13 mouse cellular contexts compared by ENCODE assay signal in genomic region chr2:178121946-178122665, GRCm38 (mm10). TPM values are rescaled to one million over a fixed set of nuclear protein-coding genes. Genes with fewer than 3 reads are reported as not detected.
A peak's percentile ranks its signal among the peaks of the same experiment; 100 is the strongest.
DNase-seq lines count a peak whose midpoint lies in the region; ATAC-seq lines count a peak whose summit lies in the region.
"Had no signal": no experiment of that assay in that cellular context is flagged by ENCODE, and none has a peak within 500 bp of the region (broad histone marks: within the 10 kb centered on the region; RNA-seq: fewer than 3 reads in every experiment).

No protein-coding gene starts in this region.

- WGBS in hindbrain, embryonic 10.5 days: 38% methylated on average over 4 of the region's 4 CpGs
- 34% methylated on average over 4 of the region's 4 CpGs for WGBS in hindbrain, embryonic 16.5 days
- 45% methylated on average over 4 of the region's 4 CpGs for WGBS in midbrain, embryonic 11.5 days
- WGBS in midbrain, embryonic 13.5 days: 45% methylated on average over 4 of the region's 4 CpGs
- 26% methylated on average over 4 of the region's 4 CpGs for WGBS in embryonic facial prominence, embryonic 10.5 days
- WGBS in limb, embryonic 11.5 days: 26% methylated on average over 4 of the region's 4 CpGs

- H3K4me3 ChIP-seq in hindbrain, embryonic 10.5 days: no peak overlapping the region
- H3K4me3 ChIP-seq in hindbrain, embryonic 16.5 days (ENCODE audit: low read length): no peak overlapping the region
- H3K4me3 ChIP-seq in midbrain, embryonic 11.5 days (ENCODE audit: low read depth, low read length): no peak overlapping the region
- H3K4me3 ChIP-seq in midbrain, embryonic 13.5 days (replicated peaks): no peak overlapping the region
- no peak overlapping the region for H3K4me3 ChIP-seq in embryonic facial prominence, embryonic 10.5 days
- H3K4me3 ChIP-seq in limb, embryonic 11.5 days (ENCODE audit: low read depth, low read length): no peak overlapping the region
- H3K4me3 ChIP-seq: erythroblast, embryonic 14.5 days; midbrain, embryonic 12.5 days; neural tube, embryonic 13.5 days had no signal

- H3K4me1 ChIP-seq in hindbrain, embryonic 10.5 days (replicated peaks): peaks cover 49% of the 10 kb centered on the region
- peaks cover 6% of the 10 kb centered on the region; the same call in 1 of the 2 replicates for H3K4me1 ChIP-seq in hindbrain, embryonic 16.5 days (ENCODE audit: control insufficient read depth, insufficient read depth, low read depth, low read length)
- 0 out of 2 replicates have a peak, but pooled peaks cover 2% of the 10 kb centered on the region for H3K4me1 ChIP-seq in midbrain, embryonic 11.5 days (ENCODE audit: control insufficient read depth, insufficient read depth, low read length)
- H3K4me1 ChIP-seq in midbrain, embryonic 13.5 days (replicated peaks): peaks cover 19% of the 10 kb centered on the region
- H3K4me1 ChIP-seq in embryonic facial prominence, embryonic 10.5 days: peaks cover 64% of the 10 kb centered on the region
- H3K4me1 ChIP-seq in limb, embryonic 11.5 days (ENCODE audit: control insufficient read depth, insufficient read depth, low read length): peaks cover 25% of the 10 kb centered on the region

- no peak overlapping the region for H3K9ac ChIP-seq in hindbrain, embryonic 16.5 days (ENCODE audit: low read depth, low read length)
- H3K9ac ChIP-seq in midbrain, embryonic 11.5 days (ENCODE audit: low read length): no peak overlapping the region
- H3K9ac ChIP-seq in midbrain, embryonic 13.5 days (replicated peaks): no peak overlapping the region
- H3K9ac ChIP-seq in limb, embryonic 11.5 days (ENCODE audit: low read length): no peak overlapping the region
- H3K9ac ChIP-seq: midbrain, embryonic 12.5 days; neural tube, embryonic 13.5 days had no signal

- no peak for ATAC-seq in hindbrain, embryonic 16.5 days
- ATAC-seq in midbrain, embryonic 11.5 days (ENCODE audit: low FRiP score): no peak
- ATAC-seq in midbrain, embryonic 13.5 days: no peak
- ATAC-seq in limb, embryonic 11.5 days (ENCODE audit: insufficient number of reproducible peaks, low FRiP score, low TSS enrichment, low read depth): 0 out of 2 replicates have a peak, but pooled peaks have one; percentile 22

- peaks cover 40% of the 10 kb centered on the region for H3K27me3 ChIP-seq in hindbrain, embryonic 10.5 days (ENCODE audit: insufficient read depth, poor library complexity, severe bottlenecking)
- 0 out of 2 replicates have a peak, but pooled peaks cover 2% of the 10 kb centered on the region for H3K27me3 ChIP-seq in hindbrain, embryonic 16.5 days (replicated peaks; ENCODE audit: control insufficient read depth, insufficient read depth, low read length)
- peaks cover 12% of the 10 kb centered on the region; the same call in 1 of the 2 replicates for H3K27me3 ChIP-seq in midbrain, embryonic 11.5 days (ENCODE audit: control insufficient read depth, insufficient read depth, low read length)
- peaks cover 31% of the 10 kb centered on the region for H3K27me3 ChIP-seq in midbrain, embryonic 13.5 days
- H3K27me3 ChIP-seq in embryonic facial prominence, embryonic 10.5 days (replicated peaks; ENCODE audit: low read depth, poor library complexity, severe bottlenecking): peaks cover 42% of the 10 kb centered on the region
- H3K27me3 ChIP-seq in limb, embryonic 11.5 days (ENCODE audit: control insufficient read depth, insufficient read depth, low read length): peaks cover 4% of the 10 kb centered on the region; the same call in 1 of the 2 replicates

- H3K4me2 ChIP-seq in hindbrain, embryonic 16.5 days (ENCODE audit: low read length): no peak overlapping the region
- H3K4me2 ChIP-seq in midbrain, embryonic 11.5 days: no peak overlapping the region
- no peak overlapping the region for H3K4me2 ChIP-seq in midbrain, embryonic 13.5 days (replicated peaks)
- H3K4me2 ChIP-seq in limb, embryonic 11.5 days (ENCODE audit: low read depth, severe bottlenecking): no peak overlapping the region
- H3K4me2 ChIP-seq: midbrain, embryonic 12.5 days; neural tube, embryonic 13.5 days had no signal

- peak overlapping the region; percentile 47; the same call in 1 of the 2 replicates for H3K27ac ChIP-seq in hindbrain, embryonic 10.5 days
- no peak overlapping the region for H3K27ac ChIP-seq in hindbrain, embryonic 16.5 days (ENCODE audit: low read depth, low read length)
- no peak overlapping the region for H3K27ac ChIP-seq in midbrain, embryonic 11.5 days (ENCODE audit: low read depth, low read length)
- no peak overlapping the region for H3K27ac ChIP-seq in midbrain, embryonic 13.5 days
- peak overlapping the region; percentile 31 for H3K27ac ChIP-seq in embryonic facial prominence, embryonic 10.5 days (replicated peaks)
- no peak overlapping the region for H3K27ac ChIP-seq in limb, embryonic 11.5 days (replicated peaks; ENCODE audit: low read depth, low read length)
- H3K27ac ChIP-seq: midbrain, embryonic 12.5 days; neural tube, embryonic 13.5 days had no signal

- no peaks in the 10 kb centered on the region for H3K9me3 ChIP-seq in hindbrain, embryonic 10.5 days
- H3K9me3 ChIP-seq in hindbrain, embryonic 16.5 days (ENCODE audit: control insufficient read depth, low read length): no peaks in the 10 kb centered on the region
- H3K9me3 ChIP-seq in midbrain, embryonic 11.5 days (ENCODE audit: control insufficient read depth, low read length): no peaks in the 10 kb centered on the region
- no peaks in the 10 kb centered on the region for H3K9me3 ChIP-seq in midbrain, embryonic 13.5 days
- H3K9me3 ChIP-seq in embryonic facial prominence, embryonic 10.5 days: no peaks in the 10 kb centered on the region
- no peaks in the 10 kb centered on the region for H3K9me3 ChIP-seq in limb, embryonic 11.5 days (ENCODE audit: control insufficient read depth, low read length)
- H3K9me3 ChIP-seq: midbrain, embryonic 12.5 days; neural tube, embryonic 13.5 days had no signal

- peak; percentile 15 for DNase-seq in hindbrain, embryonic 10.5 days (ENCODE audit: low spot score)
- peak; percentile 45 for DNase-seq in midbrain, embryonic 11.5 days (ENCODE audit: low spot score, missing footprints)
- DNase-seq in embryonic facial prominence, embryonic 10.5 days (ENCODE audit: low spot score): peak; percentile 42
- DNase-seq in limb, embryonic 11.5 days (ENCODE audit: low spot score): peak; percentile 49
- DNase-seq in spleen, postnatal 36 days (ENCODE audit: low spot score in 2 of 2): no peak
- DNase-seq: adrenal gland, postnatal 10 days; lung, adult 2 months; thymus, postnatal 14 days had no signal

- no peaks in the 10 kb centered on the region for H3K36me3 ChIP-seq in hindbrain, embryonic 10.5 days
- H3K36me3 ChIP-seq in hindbrain, embryonic 16.5 days (ENCODE audit: control insufficient read depth, insufficient read depth, low read length): no peaks in the 10 kb centered on the region
- H3K36me3 ChIP-seq in midbrain, embryonic 11.5 days (ENCODE audit: control insufficient read depth, insufficient read depth, low read length): no peaks in the 10 kb centered on the region
- no peaks in the 10 kb centered on the region for H3K36me3 ChIP-seq in midbrain, embryonic 13.5 days
- no peaks in the 10 kb centered on the region for H3K36me3 ChIP-seq in embryonic facial prominence, embryonic 10.5 days (replicated peaks)
- H3K36me3 ChIP-seq in limb, embryonic 11.5 days (ENCODE audit: control insufficient read depth, insufficient read depth, low read length): no peaks in the 10 kb centered on the region
- H3K36me3 ChIP-seq: midbrain, embryonic 12.5 days; neural tube, embryonic 13.5 days had no signal

RNA-seq across cellular contexts. Expression of gene Phactr3, which starts 3.3 kb away (rescaled TPM):
- polyA plus RNA-seq in hindbrain, embryonic 10.5 days (2016; fragmentation: Nextera tagmentation; extraction: Ambion mirVana): 7.1 and 11.1 TPM in 2 replicates
- polyA plus RNA-seq in hindbrain, embryonic 16.5 days (2015; fragmentation: Nextera tagmentation; extraction: Ambion mirVana): 55.3 and 69.1 TPM in 2 replicates
- polyA plus RNA-seq in midbrain, embryonic 11.5 days (2014; fragmentation: Nextera tagmentation; extraction: Ambion mirVana): 11.7 and 13.9 TPM in 2 replicates
- polyA plus RNA-seq in midbrain, embryonic 13.5 days (2015; fragmentation: Nextera tagmentation; extraction: Ambion mirVana): 37.8 and 39.6 TPM in 2 replicates
- 3.8 and 4.6 TPM in 2 replicates for polyA plus RNA-seq in embryonic facial prominence, embryonic 10.5 days (2016; fragmentation: Nextera tagmentation; extraction: Ambion mirVana)
- polyA plus RNA-seq in limb, embryonic 11.5 days (2014; fragmentation: Nextera tagmentation; extraction: Ambion mirVana): 4.2 and 4.3 TPM in 2 replicates
- polyA plus RNA-seq: erythroblast, embryonic 14.5 days had no signal

RNA-seq across cellular contexts. Expression of gene Zfp931, which starts 43.8 kb away (rescaled TPM):
- 12.6 and 17.3 TPM in 2 replicates for polyA plus RNA-seq in hindbrain, embryonic 10.5 days (2016; fragmentation: Nextera tagmentation; extraction: Ambion mirVana)
- 18.6 and 20.9 TPM in 2 replicates for polyA plus RNA-seq in hindbrain, embryonic 16.5 days (2015; fragmentation: Nextera tagmentation; extraction: Ambion mirVana)
- 16.3 and 17.6 TPM in 2 replicates for polyA plus RNA-seq in midbrain, embryonic 11.5 days (2014; fragmentation: Nextera tagmentation; extraction: Ambion mirVana)
- 12.6 and 15.5 TPM in 2 replicates for polyA plus RNA-seq in midbrain, embryonic 13.5 days (2015; fragmentation: Nextera tagmentation; extraction: Ambion mirVana)
- polyA plus RNA-seq in embryonic facial prominence, embryonic 10.5 days (2016; fragmentation: Nextera tagmentation; extraction: Ambion mirVana): 16.5 and 17.7 TPM in 2 replicates
- polyA plus RNA-seq in limb, embryonic 11.5 days (2014; fragmentation: Nextera tagmentation; extraction: Ambion mirVana): 12.9 and 15.7 TPM in 2 replicates
- polyA plus RNA-seq: erythroblast, embryonic 14.5 days had no signal

Comparison
In these comparisons a context has a peak if more than half of its experiments do, and no peak if none do; other contexts are left out.
1. H3K27ac ChIP-seq: peak in hindbrain, embryonic 10.5 days (single experiment) and embryonic facial prominence, embryonic 10.5 days (single experiment); none in hindbrain, embryonic 16.5 days (single experiment), midbrain, embryonic 11.5 days (single experiment), midbrain, embryonic 13.5 days (single experiment) and limb, embryonic 11.5 days (single experiment).
2. DNase-seq: peak in hindbrain, embryonic 10.5 days (single experiment), midbrain, embryonic 11.5 days (single experiment), embryonic facial prominence, embryonic 10.5 days (single experiment) and limb, embryonic 11.5 days (single experiment); none in spleen, postnatal 36 days (0 of 2).